Mouse (Mus musculus): ENCODE measurements around the gene Mfsd9. TPM values are rescaled to one million over a fixed set of nuclear protein-coding genes. Genes with fewer than 3 reads are reported as not detected.

Gene Mfsd9
- polyA plus RNA-seq, 2 experiments = 0.36 to 0.70 TPM

DNA sequence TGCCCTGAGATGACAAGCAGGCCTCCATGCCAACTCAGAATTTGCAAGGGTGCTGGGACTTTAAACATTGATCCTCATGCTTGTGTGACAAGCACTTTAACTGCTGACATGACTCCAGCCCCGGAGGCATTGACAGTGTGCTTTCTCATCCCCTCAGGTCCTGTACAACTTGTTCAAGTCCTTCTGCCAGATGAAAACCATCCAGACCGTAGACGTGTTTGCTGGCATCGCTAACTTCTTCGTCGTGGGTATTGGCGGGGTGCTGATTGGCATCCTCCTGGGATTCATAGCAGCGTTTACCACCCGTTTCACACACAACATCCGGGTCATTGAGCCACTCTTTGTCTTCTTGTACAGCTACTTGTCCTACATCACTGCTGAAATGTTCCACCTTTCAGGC, 64.4 kb downstream of the Mfsd9 start:
- no peak for ATAC-seq (ENCODE audit: insufficient read depth)
- no peak for DNase-seq (ENCODE audit: low read depth in 3 of 3, low spot score in 3 of 3)
- 73% methylated on average over 10 of the region's 10 CpGs for WGBS (ENCODE audit: insufficient replicate concordance)
- H3K9me3 ChIP-seq (ENCODE audit: control insufficient read depth, low read length) = no peaks in the 10 kb centered on the region
- no peak overlapping the region for H3K4me3 ChIP-seq (ENCODE audit: insufficient read depth in 1 of 2, low read depth in 2 of 2, low read length in 2 of 2)
- no peaks in the 10 kb centered on the region for H3K36me3 ChIP-seq (replicated peaks; ENCODE audit: control insufficient read depth, insufficient read depth, low read depth)
- H3K4me1 ChIP-seq (replicated peaks; ENCODE audit: control insufficient read depth in 2 of 2, insufficient read depth in 2 of 2, low read length in 1 of 2) = no peaks in the 10 kb centered on the region
- no peaks in the 10 kb centered on the region for H3K27me3 ChIP-seq (ENCODE audit: control insufficient read depth, insufficient read depth, low read length)
- no peak for TF ChIP-seq CTCF (IDR thresholded peaks at IDR 0.05; ENCODE audit: low read depth)
- no peak for TF ChIP-seq EP300 (IDR thresholded peaks at IDR 0.05; ENCODE audit: low read depth)
- H3K27ac ChIP-seq = no peak overlapping the region
- no peak overlapping the region for H3K9ac ChIP-seq (replicated peaks)
- no peak overlapping the region for H3K4me2 ChIP-seq (ENCODE audit: low read depth)

Other genes with a start within 250 kb of the Mfsd9 start
- not detected in 2 replicates for gene Slc9a4, start 210.6 kb downstream of the Mfsd9 start, polyA plus RNA-seq (2012; rRNA removed)
- gene Slc9a4, start 210.6 kb downstream of the Mfsd9 start, polyA plus RNA-seq (2014; fragmentation: Nextera tagmentation; extraction: Ambion mirVana) = not detected in 2 replicates
- gene Slc9a2, start 110.1 kb downstream of the Mfsd9 start, polyA plus RNA-seq (2012; rRNA removed) = 0.01 TPM in 2 replicates
- gene Slc9a2, start 110.1 kb downstream of the Mfsd9 start, polyA plus RNA-seq (2014; fragmentation: Nextera tagmentation; extraction: Ambion mirVana) = not detected in 2 replicates
- gene Tmem182, start 14.9 kb upstream of the Mfsd9 start, polyA plus RNA-seq (2012; rRNA removed) = not detected in 2 replicates
- not detected in 2 replicates for gene Tmem182, start 14.9 kb upstream of the Mfsd9 start, polyA plus RNA-seq (2014; fragmentation: Nextera tagmentation; extraction: Ambion mirVana)

Data from liver, embryonic 14.5 days (tissue).